Mouse (Mus musculus) heart, embryonic 16.5 days (tissue): ENCODE results near the gene Elovl6. TPM values are rescaled to one million over a fixed set of nuclear protein-coding genes. Genes with fewer than 3 reads are reported as not detected.

ENCODE experiments used
- ATAC-seq: fragments of 200-750 bp; cut with Nextera tagmentation; replicated peaks from 2 replicates; pipeline ENCODE4 v1.8.0; 2017; ENCODE audit warnings: moderate number of reproducible peaks; ENCODE audit not compliant: insufficient read depth, low FRiP score; ENCODE audit errors: extremely low read depth
- H3K27ac ChIP-seq: fragments of 300-500 bp; sonication (generic); 2 replicates; pipeline ENCODE4 v1.5.1; 2014; ENCODE audit warnings: mild to moderate bottlenecking, low read length, control low read depth, moderate library complexity
- H3K27me3 ChIP-seq: fragments of 300-500 bp; sonication (generic); 2 replicates; pipeline ENCODE4 v1.6.1; 2014; ENCODE audit warnings: low read length, mixed read lengths; ENCODE audit not compliant: control insufficient read depth, insufficient read depth
- H3K36me3 ChIP-seq: fragments of 300-500 bp; sonication (generic); 2 replicates; pipeline ENCODE4 v1.6.1; 2014; ENCODE audit not compliant: control insufficient read depth, insufficient read depth
- H3K4me1 ChIP-seq: fragments of 300-500 bp; sonication (generic); 2 replicates; pipeline ENCODE4 v1.6.1; 2014; ENCODE audit warnings: low read length, mixed read lengths; ENCODE audit not compliant: control insufficient read depth, insufficient read depth
- H3K4me2 ChIP-seq: fragments of 300-500 bp; sonication (generic); 2 replicates; pipeline ENCODE4 v1.6.1; 2014; ENCODE audit warnings: low read depth, mild to moderate bottlenecking, control low read depth, low read length
- H3K4me3 ChIP-seq: fragments of 300-500 bp; sonication (generic); 2 replicates; pipeline ENCODE4 v1.5.1; 2014; ENCODE audit warnings: mild to moderate bottlenecking, control low read depth, low read length
- H3K9ac ChIP-seq: fragments of 300-500 bp; sonication (generic); 2 replicates; pipeline ENCODE4 v1.6.1; 2014; ENCODE audit warnings: low read length, control low read depth
- H3K9me3 ChIP-seq: fragments of 300-500 bp; sonication (generic); replicated peaks from 2 replicates; pipeline ENCODE4 v1.6.1; 2016; ENCODE audit warnings: low read length; ENCODE audit not compliant: control insufficient read depth
- WGBS: fragments of 180-500 bp; shearing (Covaris S2); extraction: QIAGEN DNeasy Blood & Tissue Kit; methylation state at CpG from one replicate; pipeline ENCODE4 v1.1.7; 2014; 5-methylcytosine and 5-hydroxymethylcytosine counted together
- polyA plus RNA-seq: library from polyadenylated mRNA; unstranded; fragments of >200 nt; fragmentation: Nextera tagmentation; extraction: Ambion mirVana; gene quantifications from 2 replicates; pipeline ENCODE4 v1.2.1, GENCODE M21; 2015

The Elovl6 gene
- polyA plus RNA-seq, 1 experiment from 2014 or later = 10.2 TPM

DNA sequence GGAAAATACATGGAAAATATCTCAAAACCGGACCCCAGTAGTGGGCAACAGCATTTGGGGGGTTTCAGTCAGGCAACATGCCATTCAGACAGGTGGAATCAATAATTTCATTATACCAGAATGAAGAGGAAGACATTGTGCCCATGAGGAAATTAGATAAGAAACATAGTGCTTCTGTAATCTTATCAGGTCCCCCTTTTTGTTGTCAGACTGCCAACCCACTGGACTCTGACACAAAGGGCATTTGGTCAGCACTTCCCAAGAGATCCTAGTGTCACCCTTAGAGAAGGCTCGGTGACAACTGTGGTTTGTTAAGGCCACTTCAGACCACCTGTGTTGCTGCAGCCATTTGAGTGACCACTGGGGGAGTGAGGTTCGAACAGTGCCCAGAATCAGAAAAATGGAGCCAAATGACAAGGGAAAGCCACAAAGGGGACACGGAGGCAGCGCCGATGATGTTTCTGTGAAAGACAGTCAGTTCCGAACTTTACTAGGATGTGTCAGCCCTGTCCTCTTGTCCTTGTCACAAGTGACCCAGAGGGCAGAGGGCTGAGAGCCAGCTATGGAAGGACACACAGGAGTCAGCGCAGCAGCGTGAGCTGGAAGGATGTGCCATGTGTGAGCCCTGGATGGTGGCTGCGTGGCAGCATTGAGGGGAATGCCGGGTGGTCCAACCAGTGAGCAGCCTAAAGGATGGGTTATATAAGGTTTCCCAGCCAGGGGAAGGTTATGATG lies 46.8 kb downstream of the Elovl6 start:
- ATAC-seq = no peak
- WGBS = 81% methylated on average over 11 of the region's 11 CpGs

DNA sequence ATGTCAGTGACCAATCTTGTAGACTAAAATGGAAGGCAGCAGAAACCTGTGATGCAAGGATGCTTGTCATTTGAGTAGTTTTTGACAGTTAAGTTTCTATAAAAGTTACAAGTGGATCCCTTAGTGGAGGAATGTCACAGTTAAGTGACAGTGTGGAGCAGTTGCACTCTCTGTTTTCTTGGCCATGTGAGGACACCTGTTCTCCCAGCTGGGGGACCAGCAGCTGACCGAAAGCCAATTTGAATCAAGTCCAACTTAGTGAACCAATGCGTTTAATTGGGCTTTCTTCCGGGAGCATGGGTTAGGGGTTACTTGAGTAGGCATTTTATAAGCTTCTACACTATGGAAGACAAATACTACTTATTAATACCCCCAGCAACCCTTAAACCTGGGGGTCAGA lies 48.9 kb downstream of the Elovl6 start:
- Histone ChIP-seq H3K4me2 (no peak overlapping the region), H3K4me3 (no peak overlapping the region), H3K9me3 (no peaks in the 10 kb centered on the region), H3K27me3 (no peaks in the 10 kb centered on the region), H3K4me1 (peaks cover 13% of the 10 kb centered on the region), H3K36me3 (peaks cover 4% of the 10 kb centered on the region; the same call in 1 of the 2 replicates), H3K9ac (no peak overlapping the region), H3K27ac (no peak overlapping the region)
- 75% methylated on average over 3 of the region's 3 CpGs for WGBS
- ATAC-seq = no peak

More for the DNA sequence above, 46.8 kb downstream of the Elovl6 start:
- H3K9ac ChIP-seq = no peak overlapping the region
- no peak overlapping the region for H3K4me3 ChIP-seq
- no peaks in the 10 kb centered on the region for H3K9me3 ChIP-seq
- H3K27ac ChIP-seq = no peak overlapping the region
- H3K4me1 ChIP-seq = peaks cover 13% of the 10 kb centered on the region
- H3K27me3 ChIP-seq = no peaks in the 10 kb centered on the region
- peaks cover 4% of the 10 kb centered on the region; the same call in 1 of the 2 replicates for H3K36me3 ChIP-seq
- H3K4me2 ChIP-seq = no peak overlapping the region

DNA sequence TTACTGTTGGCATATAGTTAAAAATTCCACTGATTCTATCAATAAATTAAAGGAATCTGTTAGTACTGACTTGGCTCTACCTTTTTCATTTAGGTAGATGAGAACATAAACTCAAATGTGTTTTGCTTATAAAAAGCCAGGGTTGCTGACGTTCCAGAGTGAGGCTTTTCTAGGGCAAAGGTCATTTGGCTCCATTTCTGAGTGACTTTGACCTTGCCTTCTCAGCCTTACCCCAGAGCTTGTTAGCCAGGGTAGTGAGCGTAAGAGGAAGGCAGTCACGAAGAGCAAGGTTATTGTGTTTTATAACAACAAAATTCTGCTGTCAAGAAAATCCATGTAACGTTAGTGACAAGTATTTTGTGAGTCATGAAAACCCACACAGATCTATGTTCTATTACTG lies 50.3 kb downstream of the Elovl6 start:
- no peak for ATAC-seq
- no peaks in the 10 kb centered on the region for H3K27me3 ChIP-seq
- no peak overlapping the region for H3K9ac ChIP-seq
- no peak overlapping the region for H3K4me3 ChIP-seq
- no peak overlapping the region for H3K4me2 ChIP-seq
- no peak overlapping the region for H3K27ac ChIP-seq
- peaks cover 13% of the 10 kb centered on the region for H3K4me1 ChIP-seq
- no peaks in the 10 kb centered on the region for H3K9me3 ChIP-seq
- 67% methylated on average over 4 of the region's 4 CpGs for WGBS
- no peaks in the 10 kb centered on the region for H3K36me3 ChIP-seq

DNA sequence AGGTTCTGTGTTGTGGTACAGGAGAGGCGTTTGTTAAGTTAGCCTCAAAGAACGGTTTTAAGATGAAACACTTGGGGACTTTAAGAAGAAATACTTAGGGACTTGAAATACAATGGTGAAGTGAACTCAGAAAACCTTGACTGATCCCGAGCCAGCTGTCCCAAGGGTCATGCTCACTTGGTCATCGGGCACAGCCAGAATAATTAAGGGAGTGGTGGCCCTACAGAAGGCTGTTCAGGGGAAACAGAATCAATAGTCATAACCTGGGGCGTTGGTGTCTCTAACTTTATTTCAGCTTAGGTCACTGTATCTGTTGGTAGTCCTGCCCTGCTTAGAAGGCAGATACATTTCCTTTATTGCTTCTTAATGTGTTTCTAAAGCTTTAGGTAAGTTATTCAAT lies 51.1 kb downstream of the Elovl6 start:
- H3K27ac ChIP-seq = no peak overlapping the region
- H3K4me3 ChIP-seq = no peak overlapping the region
- H3K27me3 ChIP-seq = no peaks in the 10 kb centered on the region
- WGBS = 88% methylated on average over 5 of the region's 5 CpGs
- no peaks in the 10 kb centered on the region for H3K9me3 ChIP-seq
- no peak overlapping the region for H3K4me2 ChIP-seq
- ATAC-seq = no peak
- no peak overlapping the region for H3K9ac ChIP-seq
- H3K4me1 ChIP-seq = peaks cover 19% of the 10 kb centered on the region
- H3K36me3 ChIP-seq = no peaks in the 10 kb centered on the region

DNA sequence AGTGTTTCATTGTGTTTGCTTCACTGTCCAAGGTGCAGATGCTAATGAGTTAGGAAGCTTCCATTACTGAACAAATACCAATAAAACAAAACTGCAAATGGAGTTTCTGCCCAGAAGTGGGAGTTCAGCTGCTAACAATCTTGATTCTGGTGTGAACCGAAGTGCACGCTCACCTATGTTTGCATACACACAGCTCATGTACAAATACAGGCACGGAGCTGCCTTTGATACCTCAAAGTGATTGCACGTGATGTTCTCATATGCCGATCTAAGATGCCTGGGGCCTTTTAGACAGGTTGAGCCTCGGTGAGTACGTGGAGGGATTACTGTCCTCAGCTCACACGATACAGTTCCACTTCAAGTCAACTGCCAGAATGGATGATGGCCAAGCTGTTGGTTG lies 55.8 kb downstream of the Elovl6 start:
- ATAC-seq = no peak
- Histone ChIP-seq H3K27me3 (no peaks in the 10 kb centered on the region), H3K9ac (no peak overlapping the region), H3K36me3 (no peaks in the 10 kb centered on the region), H3K4me3 (no peak overlapping the region), H3K27ac (no peak overlapping the region), H3K9me3 (no peaks in the 10 kb centered on the region), H3K4me1 (peaks cover 37% of the 10 kb centered on the region), H3K4me2 (no peak overlapping the region)
- 82% methylated on average over 8 of the region's 8 CpGs for WGBS

DNA sequence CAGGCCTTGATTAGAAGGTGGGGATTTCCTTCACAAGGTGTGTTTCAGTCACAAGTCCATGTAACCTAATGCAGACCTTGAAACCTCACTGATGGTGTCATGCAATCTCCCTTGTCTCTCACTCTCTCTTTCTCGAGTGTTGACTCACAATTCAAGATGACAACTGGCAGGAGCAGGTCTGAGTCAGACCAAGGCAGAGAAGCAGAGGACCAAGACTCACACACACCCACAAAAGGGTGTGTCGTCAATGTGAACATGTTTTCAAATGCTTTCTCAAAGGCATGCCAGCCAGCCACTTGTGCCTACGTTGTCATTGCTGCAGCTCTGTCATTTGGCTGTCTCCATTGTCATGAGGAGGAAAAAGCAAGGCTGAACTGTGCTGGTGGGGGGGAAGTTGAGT lies 56.6 kb downstream of the Elovl6 start:
- Histone ChIP-seq H3K36me3 (no peaks in the 10 kb centered on the region), H3K27ac (no peak overlapping the region), H3K27me3 (no peaks in the 10 kb centered on the region), H3K9me3 (no peaks in the 10 kb centered on the region), H3K4me3 (no peak overlapping the region), H3K4me2 (no peak overlapping the region), H3K9ac (no peak overlapping the region), H3K4me1 (peaks cover 42% of the 10 kb centered on the region)
- ATAC-seq = no peak
- 52% methylated on average over 3 of the region's 3 CpGs for WGBS

DNA sequence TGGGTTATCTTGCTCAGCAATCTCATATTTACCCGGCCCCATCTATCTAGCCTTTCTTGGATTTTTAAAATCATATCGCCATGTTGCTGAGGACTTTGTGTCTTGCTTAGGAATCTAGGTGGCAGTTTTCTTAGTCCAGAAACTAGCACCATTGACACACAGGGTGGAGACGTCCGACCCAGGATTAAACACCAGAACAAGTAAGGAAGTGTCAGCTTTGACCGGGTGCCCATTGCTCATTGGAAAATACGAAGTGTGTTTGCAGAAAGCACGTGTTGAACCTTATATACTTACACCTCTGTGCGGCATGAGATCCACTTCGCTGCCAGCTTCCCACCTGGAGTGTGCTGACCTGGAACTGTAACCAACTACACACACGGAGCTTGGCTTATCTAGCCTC lies 57.5 kb downstream of the Elovl6 start:
- no peaks in the 10 kb centered on the region for H3K9me3 ChIP-seq
- no peak for ATAC-seq
- H3K4me3 ChIP-seq = no peak overlapping the region
- H3K4me2 ChIP-seq = no peak overlapping the region
- no peak overlapping the region for H3K9ac ChIP-seq
- no peaks in the 10 kb centered on the region for H3K27me3 ChIP-seq
- WGBS = 82% methylated on average over 10 of the region's 10 CpGs
- no peaks in the 10 kb centered on the region for H3K36me3 ChIP-seq
- H3K4me1 ChIP-seq = peaks cover 42% of the 10 kb centered on the region
- peak overlapping the region; percentile 65 for H3K27ac ChIP-seq

DNA sequence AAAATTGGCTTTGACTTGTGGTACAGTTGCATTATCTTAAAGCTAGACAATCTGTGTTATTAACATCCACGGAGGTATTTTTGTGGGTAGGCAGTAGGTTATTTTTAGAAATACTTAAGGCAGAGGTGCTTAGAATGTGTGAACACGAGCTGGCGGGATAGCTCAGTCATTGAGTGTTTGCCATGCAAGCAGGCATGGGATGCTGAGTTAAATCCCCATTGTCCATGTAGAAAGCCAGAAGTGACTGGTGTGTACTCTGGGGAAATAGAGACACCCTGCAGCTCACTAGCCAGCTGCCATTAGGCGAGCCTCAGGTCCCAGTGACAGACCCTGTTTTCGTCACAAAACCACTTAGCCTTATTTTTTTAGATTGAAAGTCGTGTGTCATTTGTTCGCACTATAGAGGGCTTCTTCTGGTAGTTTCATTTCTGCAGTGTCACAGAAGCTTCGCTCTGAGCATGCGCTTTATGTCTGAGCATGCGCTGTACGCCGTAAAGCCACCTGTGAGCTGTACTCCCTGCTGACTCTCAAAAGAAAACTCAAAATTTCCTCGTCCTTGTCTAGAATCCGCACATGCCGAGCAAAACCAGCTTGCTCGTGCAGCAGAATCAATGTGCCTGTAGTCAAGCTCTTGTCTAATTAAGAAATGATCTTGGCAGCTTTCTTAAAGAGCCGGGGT lies 58.5 kb downstream of the Elovl6 start:
- Histone ChIP-seq H3K4me1 (peaks cover 42% of the 10 kb centered on the region), H3K9me3 (no peaks in the 10 kb centered on the region), H3K4me3 (peak overlapping the region; percentile 30), H3K27ac (peak overlapping the region; percentile 83), H3K9ac (peak overlapping the region; percentile 57), H3K27me3 (no peaks in the 10 kb centered on the region), H3K36me3 (no peaks in the 10 kb centered on the region), H3K4me2 (peak overlapping the region; percentile 58)
- WGBS = 54% methylated on average over 17 of the region's 17 CpGs
- ATAC-seq = peak; percentile 82

DNA sequence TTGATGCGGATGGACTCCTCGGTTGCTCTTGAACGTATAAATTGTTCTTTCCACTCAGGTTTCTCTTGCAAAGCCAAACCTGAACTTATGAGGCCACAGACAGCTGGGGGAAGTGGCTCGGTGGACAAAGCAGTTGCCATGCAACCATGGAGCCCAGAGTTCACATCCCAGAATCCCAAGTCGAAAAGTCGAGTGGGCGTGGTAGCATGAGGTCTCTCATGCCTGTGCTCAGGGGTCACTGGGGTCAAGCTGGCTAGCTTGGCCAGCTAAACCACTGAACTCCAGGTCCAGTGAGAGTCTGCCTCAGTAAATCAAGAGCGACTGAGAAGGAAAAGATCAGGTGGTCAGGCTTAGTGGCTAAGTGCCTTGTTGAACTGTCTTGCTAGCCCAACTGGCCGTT lies 59.1 kb downstream of the Elovl6 start:
- no peaks in the 10 kb centered on the region for H3K27me3 ChIP-seq
- H3K27ac ChIP-seq = peak overlapping the region; percentile 83
- H3K9me3 ChIP-seq = no peaks in the 10 kb centered on the region
- H3K4me2 ChIP-seq = peak overlapping the region; percentile 58
- peaks cover 42% of the 10 kb centered on the region for H3K4me1 ChIP-seq
- no peak for ATAC-seq
- H3K36me3 ChIP-seq = no peaks in the 10 kb centered on the region
- peak overlapping the region; percentile 57; the same call in 1 of the 2 replicates for H3K9ac ChIP-seq
- no peak overlapping the region; the same call in 1 of the 2 replicates for H3K4me3 ChIP-seq
- WGBS = 72% methylated on average over 9 of the region's 9 CpGs
